Comparison of ENCODE assay signal across 10 mouse cellular contexts in genomic region chr7:29289856-29290255, GRCm38 (mm10). TPM values are rescaled to one million over a fixed set of nuclear protein-coding genes. Genes with fewer than 3 reads are reported as not detected.
DNase-seq lines count a peak whose midpoint lies in the region; ATAC-seq lines count a peak whose summit lies in the region.
"Had no signal": no experiment of that assay in that cellular context is flagged by ENCODE, and none has a peak within 500 bp of the region (broad histone marks: within the 10 kb centered on the region; RNA-seq: fewer than 3 reads in every experiment).

No protein-coding gene starts in this region.

- peak overlapping the region; percentile 63 for H3K9ac ChIP-seq in kidney, embryonic 16.5 days (replicated peaks; ENCODE audit: low read length)
- H3K9ac ChIP-seq in forebrain, embryonic 11.5 days (ENCODE audit: low read length) = no peak overlapping the region
- no peak overlapping the region for H3K9ac ChIP-seq in midbrain, embryonic 14.5 days (replicated peaks; ENCODE audit: low read length)

- 45% methylated on average over 6 of the region's 6 CpGs for WGBS in kidney, embryonic 16.5 days
- 84% methylated on average over 6 of the region's 6 CpGs for WGBS in forebrain, embryonic 11.5 days
- 83% methylated on average over 6 of the region's 6 CpGs for WGBS in midbrain, embryonic 14.5 days

- no peak for ATAC-seq in kidney, embryonic 16.5 days (ENCODE audit: low FRiP score, low TSS enrichment)
- no peak for ATAC-seq in forebrain, embryonic 11.5 days (replicated peaks; ENCODE audit: low FRiP score)
- no peak for ATAC-seq in midbrain, embryonic 14.5 days (ENCODE audit: low FRiP score, low TSS enrichment)

- no peaks in the 10 kb centered on the region for H3K36me3 ChIP-seq in kidney, embryonic 16.5 days (ENCODE audit: insufficient read depth, low read length)
- no peaks in the 10 kb centered on the region for H3K36me3 ChIP-seq in forebrain, embryonic 11.5 days (ENCODE audit: control insufficient read depth, insufficient read depth, low read length)
- no peaks in the 10 kb centered on the region for H3K36me3 ChIP-seq in midbrain, embryonic 14.5 days (ENCODE audit: control insufficient read depth, insufficient read depth, low read length)

- no peaks in the 10 kb centered on the region for H3K9me3 ChIP-seq in kidney, embryonic 16.5 days (ENCODE audit: low read length)
- H3K9me3 ChIP-seq in forebrain, embryonic 11.5 days (ENCODE audit: control insufficient read depth, low read length) = no peaks in the 10 kb centered on the region
- H3K9me3 ChIP-seq in midbrain, embryonic 14.5 days (ENCODE audit: control insufficient read depth, low read length) = no peaks in the 10 kb centered on the region

- H3K4me2 ChIP-seq in kidney, embryonic 16.5 days (replicated peaks; ENCODE audit: low read depth, low read length) = peak overlapping the region; percentile 92
- H3K4me2 ChIP-seq in forebrain, embryonic 11.5 days (ENCODE audit: low read depth, low read length, severe bottlenecking) = peak overlapping the region; percentile 91; the same call in 1 of the 2 replicates
- H3K4me2 ChIP-seq in midbrain, embryonic 14.5 days (ENCODE audit: low read length) = peak overlapping the region; percentile 92

- DNase-seq in kidney, adult 18-20 months = no peak
- DNase-seq in forebrain, embryonic 11.5 days (ENCODE audit: low spot score) = no peak
- peak; percentile 60 to 69 for DNase-seq in kidney, postnatal 4 days
- DNase-seq in midbrain, embryonic 14.5 days = no peak
- no peak for DNase-seq in gastrocnemius, adult 8-10 months (ENCODE audit: low spot score in 2 of 2)
- DNase-seq in cerebellum, adult 11 months = no peak
- no peak for DNase-seq in spleen, postnatal 10 days (ENCODE audit: low spot score in 2 of 2)
- DNase-seq: right cerebral cortex, postnatal 25 days had no signal

- peaks cover 53% of the 10 kb centered on the region for H3K4me1 ChIP-seq in kidney, embryonic 16.5 days (ENCODE audit: insufficient read depth, low read length)
- peaks cover 17% of the 10 kb centered on the region for H3K4me1 ChIP-seq in forebrain, embryonic 11.5 days (replicated peaks; ENCODE audit: control insufficient read depth, insufficient read depth, low read length)
- H3K4me1 ChIP-seq in midbrain, embryonic 14.5 days (ENCODE audit: control insufficient read depth, insufficient read depth, low read length) = peaks cover 11% of the 10 kb centered on the region; the same call in 1 of the 2 replicates

- H3K27me3 ChIP-seq in kidney, embryonic 16.5 days (ENCODE audit: insufficient read depth, low read length) = peaks cover 5% of the 10 kb centered on the region; the same call in 1 of the 2 replicates
- peaks cover 9% of the 10 kb centered on the region for H3K27me3 ChIP-seq in forebrain, embryonic 11.5 days (ENCODE audit: control insufficient read depth, insufficient read depth, low read length)
- no peaks in the 10 kb centered on the region for H3K27me3 ChIP-seq in midbrain, embryonic 14.5 days (ENCODE audit: control insufficient read depth, insufficient read depth, low read length)
- H3K27me3 ChIP-seq: Patski had no signal

- peak overlapping the region; percentile 62 for H3K4me3 ChIP-seq in kidney, embryonic 16.5 days (ENCODE audit: low read length)
- H3K4me3 ChIP-seq in forebrain, embryonic 11.5 days (ENCODE audit: low read depth, low read length) = peak overlapping the region; percentile 49
- no peak overlapping the region; the same call in 1 of the 2 replicates for H3K4me3 ChIP-seq in midbrain, embryonic 14.5 days (replicated peaks; ENCODE audit: low read depth, low read length)

- H3K27ac ChIP-seq in kidney, embryonic 16.5 days (ENCODE audit: low read length) = peak overlapping the region; percentile 81
- H3K27ac ChIP-seq in forebrain, embryonic 11.5 days (ENCODE audit: low read depth, low read length) = no peak overlapping the region
- no peak overlapping the region for H3K27ac ChIP-seq in midbrain, embryonic 14.5 days (replicated peaks; ENCODE audit: low read depth, low read length)

RNA-seq across cellular contexts. Expression of gene Ppp1r14a, which starts 0.7 kb away (rescaled TPM):
- 19.6 and 25.1 TPM in 2 replicates for polyA plus RNA-seq in kidney, embryonic 16.5 days (2015; fragmentation: Nextera tagmentation; extraction: Ambion mirVana)
- polyA plus RNA-seq in forebrain, embryonic 11.5 days (2014; fragmentation: Nextera tagmentation; extraction: Ambion mirVana) = 12.5 and 13.3 TPM in 2 replicates
- polyA plus RNA-seq in midbrain, embryonic 14.5 days (2014; fragmentation: Nextera tagmentation; extraction: Ambion mirVana) = 0.94 and 3.9 TPM in 2 replicates
- 1 to 10 TPM; 2.7 to 3.4 (median 3.0) TPM for total RNA-seq in gastrocnemius, adult 8-10 months (2022)

RNA-seq across cellular contexts. Expression of gene Spint2, which starts 8.1 kb away (rescaled TPM):
- 270 and 295 TPM in 2 replicates for polyA plus RNA-seq in kidney, embryonic 16.5 days (2015; fragmentation: Nextera tagmentation; extraction: Ambion mirVana)
- polyA plus RNA-seq in forebrain, embryonic 11.5 days (2014; fragmentation: Nextera tagmentation; extraction: Ambion mirVana) = 36.1 and 43.5 TPM in 2 replicates
- polyA plus RNA-seq in midbrain, embryonic 14.5 days (2014; fragmentation: Nextera tagmentation; extraction: Ambion mirVana) = 52.3 and 66.3 TPM in 2 replicates
- 10 to 100 TPM; 11.2 to 15.9 (median 12.5) TPM for total RNA-seq in gastrocnemius, adult 8-10 months (2022)

RNA-seq across cellular contexts. Expression of gene Dpf1, which starts 13.9 kb away (rescaled TPM):
- 3.0 and 3.5 TPM in 2 replicates for polyA plus RNA-seq in kidney, embryonic 16.5 days (2015; fragmentation: Nextera tagmentation; extraction: Ambion mirVana)
- polyA plus RNA-seq in forebrain, embryonic 11.5 days (2014; fragmentation: Nextera tagmentation; extraction: Ambion mirVana) = 76.0 and 88.3 TPM in 2 replicates
- 203 and 214 TPM in 2 replicates for polyA plus RNA-seq in midbrain, embryonic 14.5 days (2014; fragmentation: Nextera tagmentation; extraction: Ambion mirVana)
- 1 to 10 TPM in 3 of 4 experiments, under 1 TPM in 1; 0.92 to 4.5 (median 2.0) TPM for total RNA-seq in gastrocnemius, adult 8-10 months (2022)

RNA-seq across cellular contexts. Expression of gene 2200002D01Rik, which starts 41.6 kb away (rescaled TPM):
- 7.5 and 8.5 TPM in 2 replicates for polyA plus RNA-seq in kidney, embryonic 16.5 days (2015; fragmentation: Nextera tagmentation; extraction: Ambion mirVana)
- 1.8 and 5.7 TPM in 2 replicates for polyA plus RNA-seq in forebrain, embryonic 11.5 days (2014; fragmentation: Nextera tagmentation; extraction: Ambion mirVana)
- polyA plus RNA-seq in midbrain, embryonic 14.5 days (2014; fragmentation: Nextera tagmentation; extraction: Ambion mirVana) = 0.29 and 0.57 TPM in 2 replicates
- total RNA-seq in gastrocnemius, adult 8-10 months (2022) = under 1 TPM in 3 of 4 experiments, not detected in 1; 0.44 to 0.85 (median 0.79) TPM

RNA-seq across cellular contexts. Expression of gene Yif1b, which starts 51.7 kb away (rescaled TPM):
- 134 and 143 TPM in 2 replicates for polyA plus RNA-seq in kidney, embryonic 16.5 days (2015; fragmentation: Nextera tagmentation; extraction: Ambion mirVana)
- polyA plus RNA-seq in forebrain, embryonic 11.5 days (2014; fragmentation: Nextera tagmentation; extraction: Ambion mirVana) = 78.9 and 86.2 TPM in 2 replicates
- polyA plus RNA-seq in midbrain, embryonic 14.5 days (2014; fragmentation: Nextera tagmentation; extraction: Ambion mirVana) = 86.6 and 107 TPM in 2 replicates
- 10 to 100 TPM; 36.9 to 39.3 (median 38.4) TPM for total RNA-seq in gastrocnemius, adult 8-10 months (2022)

Comparison
In these comparisons a context has a peak if more than half of its experiments do, and no peak if none do; other contexts are left out.
1. DNase-seq: peak in kidney, postnatal 4 days (2 of 2); none in kidney, adult 18-20 months (single experiment), forebrain, embryonic 11.5 days (single experiment), midbrain, embryonic 14.5 days (single experiment), gastrocnemius, adult 8-10 months (0 of 2), cerebellum, adult 11 months (single experiment) and spleen, postnatal 10 days (0 of 2).
2. RNA of gene Dpf1, which starts 13.9 kb away (polyA plus RNA-seq): 203 to 214 TPM in midbrain, embryonic 14.5 days and 76.0 to 88.3 TPM in forebrain, embryonic 11.5 days; 3.0 to 3.5 TPM in kidney, embryonic 16.5 days; every median in the first group is over 10 times any median in the second.
3. Peak in every context shown above with its lines, with median percentiles within 50 percentile points of each other: H3K4me2 ChIP-seq.